Mouse (Mus musculus) olfactory bulb, adult 2 months (tissue): ENCODE data around the gene Rd3l.

ENCODE experiments used
- CTCF ChIP-seq: fragments of 200-500 bp; IDR thresholded peaks from 2 replicates; pipeline ENCODE4 v1.5.1; 2012; ENCODE audit warnings: low read depth, mild to moderate bottlenecking, low read length, moderate library complexity; ENCODE audit not compliant: insufficient read depth
- POLR2A ChIP-seq: fragments of 200-500 bp; IDR thresholded peaks from 2 replicates; pipeline ENCODE4 v1.6.1; 2012; ENCODE audit warnings: mild to moderate bottlenecking, low read depth, low read length, moderate library complexity; ENCODE audit not compliant: insufficient read depth

DNA sequence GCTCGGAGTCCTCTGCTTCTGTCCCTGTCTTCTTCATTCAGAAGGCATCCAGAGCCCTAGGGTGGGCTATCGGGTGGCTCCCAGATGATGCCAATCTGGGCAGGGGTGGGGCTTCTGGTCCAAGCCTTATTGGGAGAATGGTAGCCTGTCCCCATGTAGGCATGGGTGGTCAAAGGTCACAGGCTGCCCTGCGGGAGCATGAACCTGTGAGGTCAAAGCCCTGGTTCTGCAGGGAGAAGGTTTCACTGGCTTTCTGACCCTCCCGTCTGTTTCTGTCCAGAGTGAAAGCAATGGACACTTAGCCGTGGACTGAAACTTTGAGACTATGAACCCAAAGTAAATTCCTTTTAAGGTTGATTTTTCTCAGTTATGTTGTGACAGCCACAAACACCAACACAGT lies 24.9 kb downstream of the Rd3l start:
- TF ChIP-seq CTCF: no peak
- TF ChIP-seq POLR2A: no peak
